Mouse (Mus musculus) midbrain, postnatal 0 days (tissue): ENCODE results near the gene Akt1. TPM values are rescaled to one million over a fixed set of nuclear protein-coding genes. Genes with fewer than 3 reads are reported as not detected.

Source experiments
- ATAC-seq: fragments of 200-750 bp; cut with Nextera tagmentation; 2 replicates; pipeline ENCODE4 v1.8.0; 2017; ENCODE audit warnings: moderate number of reproducible peaks, mild to moderate bottlenecking, moderate TSS enrichment, moderate library complexity; ENCODE audit not compliant: low FRiP score
- DNase-seq: peaks from one replicate; pipeline ENCODE4 v3.0.0-alpha.2; 2015; ENCODE audit warnings: low spot score
- H3K27ac ChIP-seq: fragments of 300-500 bp; sonication (generic); 2 replicates; pipeline ENCODE4 v1.5.1; 2014; ENCODE audit warnings: low read depth, mild to moderate bottlenecking, low read length, mixed read lengths
- H3K27me3 ChIP-seq: fragments of 300-500 bp; sonication (generic); 2 replicates; pipeline ENCODE4 v1.6.1; 2014; ENCODE audit warnings: low read length, control low read depth, mixed read lengths; ENCODE audit not compliant: insufficient read depth
- H3K36me3 ChIP-seq: fragments of 300-500 bp; sonication (generic); 2 replicates; pipeline ENCODE4 v1.6.1; 2014; ENCODE audit warnings: low read length, control low read depth, mixed read lengths; ENCODE audit not compliant: insufficient read depth
- H3K4me1 ChIP-seq: fragments of 300-500 bp; sonication (generic); 2 replicates; pipeline ENCODE4 v1.6.1; 2014; ENCODE audit warnings: mild to moderate bottlenecking, control low read depth, antibody characterized with exemption, low read length, mixed read lengths; ENCODE audit not compliant: insufficient read depth
- H3K4me2 ChIP-seq: fragments of 300-500 bp; sonication (generic); 2 replicates; pipeline ENCODE4 v1.6.1; 2014; ENCODE audit warnings: low read depth, mild to moderate bottlenecking, low read length, mixed read lengths; ENCODE audit not compliant: poor library complexity, severe bottlenecking
- H3K4me3 ChIP-seq: fragments of 300-500 bp; sonication (generic); 2 replicates; pipeline ENCODE4 v1.5.1; 2014; ENCODE audit warnings: low read depth, mild to moderate bottlenecking, low read length, moderate library complexity
- H3K9ac ChIP-seq: fragments of 300-500 bp; sonication (generic); replicated peaks from 2 replicates; pipeline ENCODE4 v1.6.1; 2014; ENCODE audit warnings: mild to moderate bottlenecking, low read length, moderate library complexity, mixed read lengths; ENCODE audit not compliant: poor library complexity, severe bottlenecking
- H3K9me3 ChIP-seq: fragments of 300-500 bp; sonication (generic); 2 replicates; pipeline ENCODE4 v1.6.1; 2016; ENCODE audit warnings: low read length, control low read depth
- CTCF ChIP-seq: IDR thresholded peaks from 2 replicates; pipeline ENCODE4 v1.5.1; 2016; ENCODE audit warnings: antibody characterized with exemption, mild to moderate bottlenecking
- WGBS: fragments of 180-500 bp; shearing (Covaris S2); extraction: QIAGEN DNeasy Blood & Tissue Kit; methylation state at CpG from one replicate; pipeline ENCODE4 v1.1.7; 2014; 5-methylcytosine and 5-hydroxymethylcytosine counted together
- polyA plus RNA-seq: library from polyadenylated mRNA; unstranded; fragments of >200 nt; fragmentation: Nextera tagmentation; extraction: Ambion mirVana; gene quantifications from 2 replicates; pipeline ENCODE4 v1.2.1, GENCODE M21; 2015
- total RNA-seq: library from RNA; depleted of rRNA; stranded (reverse); fragments of >200 nt; gene quantifications from 2 replicates; pipeline ENCODE4 v1.2.3, GENCODE M21; 2014

The Akt1 gene
- total and polyA plus RNA-seq, 2 experiments from 2014 or later, result 93.3 to 201 TPM

DNA sequence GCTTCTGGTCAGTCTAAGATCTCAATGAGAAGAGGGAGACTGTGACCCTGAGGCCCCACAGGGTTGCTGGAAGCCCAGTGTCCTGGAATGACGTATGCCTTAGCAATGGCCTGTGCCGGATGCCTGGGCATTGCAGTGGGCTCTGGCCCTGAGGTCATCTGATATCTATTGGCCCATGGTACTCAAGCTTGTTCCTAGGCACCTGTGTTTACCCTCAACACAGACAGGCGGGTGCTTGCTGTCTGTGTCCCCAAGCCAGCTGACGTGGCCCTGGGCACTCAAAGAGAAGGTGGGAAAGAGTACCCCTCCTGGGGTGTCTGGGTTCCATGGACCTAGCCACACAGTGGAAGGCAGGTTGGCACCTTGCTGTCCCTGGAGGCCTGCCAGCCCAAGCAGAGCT is 49.0 kb downstream of the Akt1 start:
- WGBS, result 92% methylated on average over 4 of the region's 4 CpGs
- Histone ChIP-seq H3K9ac (no peak overlapping the region), H3K9me3 (no peaks in the 10 kb centered on the region), H3K4me1 (peaks cover 3% of the 10 kb centered on the region; the same call in 1 of the 2 replicates), H3K27me3 (peaks cover 8% of the 10 kb centered on the region), H3K4me2 (no peak overlapping the region), H3K27ac (no peak overlapping the region), H3K4me3 (no peak overlapping the region), H3K36me3 (no peaks in the 10 kb centered on the region)
- no peak for TF ChIP-seq CTCF
- no peak for DNase-seq
- no peak for ATAC-seq

DNA sequence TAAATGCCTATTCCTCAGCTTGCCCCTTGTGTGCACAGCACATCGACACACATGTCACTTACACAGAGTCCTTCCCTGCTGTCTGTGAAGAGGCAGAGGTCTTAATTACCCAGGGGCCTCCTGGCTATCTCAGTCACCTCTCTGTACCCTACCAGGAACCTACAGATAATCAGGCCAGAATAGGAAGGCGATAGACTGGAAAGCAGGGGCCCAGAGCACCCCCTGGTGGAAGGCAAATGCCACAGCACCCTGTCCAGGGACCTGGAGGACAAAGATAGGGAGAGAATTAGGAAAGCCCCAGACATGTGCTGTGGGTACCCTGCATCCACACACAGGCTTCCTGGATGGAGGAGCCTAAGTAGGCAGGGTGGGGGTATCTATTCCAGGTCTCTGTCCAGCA is 50.9 kb downstream of the Akt1 start:
- no peak for ATAC-seq
- H3K27ac ChIP-seq, result no peak overlapping the region
- 24% methylated on average over 2 of the region's 2 CpGs for WGBS
- no peaks in the 10 kb centered on the region for H3K4me1 ChIP-seq
- DNase-seq, result peak; percentile 40
- H3K9me3 ChIP-seq, result no peaks in the 10 kb centered on the region
- H3K36me3 ChIP-seq, result no peaks in the 10 kb centered on the region
- no peak overlapping the region for H3K4me3 ChIP-seq
- TF ChIP-seq CTCF, result peak; percentile 90
- H3K27me3 ChIP-seq, result peaks cover 11% of the 10 kb centered on the region
- no peak overlapping the region for H3K4me2 ChIP-seq
- no peak overlapping the region for H3K9ac ChIP-seq

DNA sequence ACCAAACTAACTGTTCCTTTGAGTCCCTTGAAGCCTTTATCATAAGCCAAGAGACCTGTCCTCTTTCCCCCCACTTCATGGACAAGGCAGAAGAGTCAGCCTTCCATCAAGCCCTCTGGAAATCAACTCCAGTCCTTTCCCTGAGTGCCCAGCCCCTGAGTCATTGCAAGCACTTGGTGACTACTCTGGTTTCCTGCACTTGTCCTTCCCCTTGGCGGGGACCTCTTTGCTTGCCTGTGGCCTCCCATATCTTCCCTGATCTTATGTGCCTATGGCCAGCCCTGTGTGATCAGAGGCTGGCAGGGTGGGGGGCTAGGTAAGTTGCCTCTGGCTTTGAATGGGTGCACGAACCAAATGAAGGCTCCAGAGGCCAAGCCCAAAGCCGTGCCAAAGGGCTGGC is 52.8 kb downstream of the Akt1 start:
- Histone ChIP-seq H3K27ac (no peak overlapping the region), H3K9ac (no peak overlapping the region), H3K4me1 (no peaks in the 10 kb centered on the region), H3K4me2 (no peak overlapping the region), H3K27me3 (peaks cover 14% of the 10 kb centered on the region), H3K9me3 (no peaks in the 10 kb centered on the region), H3K4me3 (no peak overlapping the region), H3K36me3 (no peaks in the 10 kb centered on the region)
- TF ChIP-seq CTCF, result no peak
- DNase-seq (no peak), ATAC-seq (no peak)
- WGBS, result 87% methylated on average over 3 of the region's 3 CpGs

DNA sequence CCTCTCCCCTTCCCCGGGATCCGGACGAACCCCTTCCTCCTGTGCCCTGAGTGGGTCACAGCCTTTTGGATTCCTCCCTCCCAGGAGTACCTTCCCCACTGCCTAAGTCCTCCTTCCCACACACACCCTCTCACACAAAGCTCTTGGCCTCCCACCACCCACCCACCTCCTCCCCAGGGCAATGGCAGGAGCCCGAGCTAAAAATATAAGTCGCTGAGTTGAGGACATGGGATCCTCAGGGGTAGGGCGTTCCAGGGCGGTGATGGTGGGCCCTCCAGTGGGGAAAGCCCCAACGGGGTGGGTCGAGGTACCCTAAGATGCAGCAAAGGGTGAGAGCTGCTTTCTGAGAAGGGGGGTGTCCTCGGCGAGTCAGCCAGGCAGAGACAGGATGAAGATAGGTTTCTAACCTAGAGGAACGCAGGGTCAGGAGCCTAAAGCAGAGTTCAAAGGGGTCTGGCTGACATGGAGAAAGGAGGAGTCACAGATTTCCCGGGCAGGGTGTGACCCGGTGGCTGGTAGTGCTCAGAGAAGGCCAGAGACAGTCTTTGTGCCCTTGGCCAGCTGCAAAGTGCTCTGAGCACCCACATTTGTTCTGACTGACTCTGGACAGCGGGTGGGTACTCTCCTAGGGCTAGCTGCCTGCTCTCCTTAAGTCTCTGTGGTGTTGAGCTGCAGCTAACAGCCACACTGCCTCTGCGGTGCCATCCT is 54.2 kb downstream of the Akt1 start:
- ATAC-seq (0 out of 2 replicates have a peak, but pooled peaks have one; percentile 22), DNase-seq (no peak)
- Histone ChIP-seq H3K36me3 (no peaks in the 10 kb centered on the region), H3K27ac (no peak overlapping the region), H3K9me3 (no peaks in the 10 kb centered on the region), H3K4me3 (peak overlapping the region; percentile 50), H3K4me2 (peak overlapping the region; percentile 91), H3K4me1 (no peaks in the 10 kb centered on the region), H3K27me3 (peaks cover 14% of the 10 kb centered on the region), H3K9ac (peak overlapping the region; percentile 67)
- 15% methylated on average over 16 of the region's 16 CpGs for WGBS
- no peak for TF ChIP-seq CTCF

DNA sequence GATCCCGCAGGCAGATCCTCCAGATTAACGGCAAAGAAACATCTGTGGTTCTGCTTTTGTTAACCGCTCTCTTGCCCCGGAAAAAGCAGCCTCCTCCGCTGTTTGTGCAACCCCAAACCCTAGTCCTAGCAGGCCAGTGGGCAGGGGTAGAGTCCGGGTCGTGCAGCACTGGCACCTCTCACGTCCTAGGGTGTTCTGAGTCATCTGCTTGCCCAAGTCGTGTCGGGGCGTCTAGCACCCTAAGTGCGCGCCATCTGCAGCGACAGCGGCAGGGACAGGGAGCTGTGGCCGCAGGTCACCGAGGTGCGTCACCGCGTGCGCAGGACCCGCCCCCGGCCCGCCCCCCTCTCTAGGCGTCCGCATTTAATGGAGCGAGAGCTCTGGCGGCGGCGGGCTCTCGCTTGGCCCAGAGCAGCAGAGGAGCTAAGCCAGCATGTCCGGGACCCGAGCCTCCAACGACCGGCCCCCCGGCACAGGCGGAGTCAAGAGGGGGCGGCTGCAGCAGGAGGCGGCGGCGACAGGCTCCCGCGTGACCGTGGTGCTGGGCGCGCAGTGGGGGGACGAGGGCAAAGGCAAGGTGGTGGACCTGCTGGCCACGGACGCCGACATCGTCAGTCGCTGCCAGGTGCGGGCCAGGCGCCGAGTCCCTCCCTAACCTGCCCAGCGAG is 54.9 kb downstream of the Akt1 start, which contains the start of gene Adssl1:
Gene Adssl1, plus strand, starts transcription at position 360 of the 668 bp plus-strand sequence.
- no peaks in the 10 kb centered on the region for H3K4me1 ChIP-seq
- no peak within 1 kb of the TSS for H3K27ac ChIP-seq
- peak within 1 kb of the TSS; percentile 67 for H3K9ac ChIP-seq
- peak; percentile 50 for ATAC-seq
- peak within 1 kb of the TSS; percentile 50 for H3K4me3 ChIP-seq
- H3K4me2 ChIP-seq, result peak within 1 kb of the TSS; percentile 91
- H3K27me3 ChIP-seq, result peaks cover 14% of the 10 kb centered on the region
- 2% methylated on average over 49 of the region's 56 CpGs for WGBS
- no peak for TF ChIP-seq CTCF
- no peaks in the 10 kb centered on the region for H3K36me3 ChIP-seq
- H3K9me3 ChIP-seq, result no peaks in the 10 kb centered on the region
- DNase-seq, result peak; percentile 47
